Mouse (Mus musculus): Measurements from ENCODE around the gene Zfhx3.

- TF ChIP-seq CTCF (IDR thresholded peaks at IDR 0.05) (no peak), EP300 (IDR thresholded peaks at IDR 0.05) (no peak)
Observed at GRCm38 (mm10) chr8:107936725-107937124, 5.7 kb upstream of the Zfhx3 start.
